Mouse (Mus musculus) heart, postnatal 25 days (tissue): ENCODE measurements around the gene Cmc1. TPM values are rescaled to one million over a fixed set of nuclear protein-coding genes. Genes with fewer than 3 reads are reported as not detected.

ENCODE experiments used
- DNase-seq: peaks from one replicate; pipeline ENCODE4 v3.0.0; 2022; ENCODE audit warnings: low spot score
- intact Hi-C: fragments of 180-260 bp; cut with DNase I; formaldehyde crosslinking; loops from one replicate; pipeline ENCODE4 v1.15.1; 2025
- total RNA-seq, 2 experiments: library from RNA; stranded (reverse); gene quantifications; 2 replicates each; pipeline ENCODE4 v1.2.3; 2021

Gene Cmc1
- total RNA-seq, result 10 to 100 TPM; 24.2 to 24.4 TPM

DNA sequence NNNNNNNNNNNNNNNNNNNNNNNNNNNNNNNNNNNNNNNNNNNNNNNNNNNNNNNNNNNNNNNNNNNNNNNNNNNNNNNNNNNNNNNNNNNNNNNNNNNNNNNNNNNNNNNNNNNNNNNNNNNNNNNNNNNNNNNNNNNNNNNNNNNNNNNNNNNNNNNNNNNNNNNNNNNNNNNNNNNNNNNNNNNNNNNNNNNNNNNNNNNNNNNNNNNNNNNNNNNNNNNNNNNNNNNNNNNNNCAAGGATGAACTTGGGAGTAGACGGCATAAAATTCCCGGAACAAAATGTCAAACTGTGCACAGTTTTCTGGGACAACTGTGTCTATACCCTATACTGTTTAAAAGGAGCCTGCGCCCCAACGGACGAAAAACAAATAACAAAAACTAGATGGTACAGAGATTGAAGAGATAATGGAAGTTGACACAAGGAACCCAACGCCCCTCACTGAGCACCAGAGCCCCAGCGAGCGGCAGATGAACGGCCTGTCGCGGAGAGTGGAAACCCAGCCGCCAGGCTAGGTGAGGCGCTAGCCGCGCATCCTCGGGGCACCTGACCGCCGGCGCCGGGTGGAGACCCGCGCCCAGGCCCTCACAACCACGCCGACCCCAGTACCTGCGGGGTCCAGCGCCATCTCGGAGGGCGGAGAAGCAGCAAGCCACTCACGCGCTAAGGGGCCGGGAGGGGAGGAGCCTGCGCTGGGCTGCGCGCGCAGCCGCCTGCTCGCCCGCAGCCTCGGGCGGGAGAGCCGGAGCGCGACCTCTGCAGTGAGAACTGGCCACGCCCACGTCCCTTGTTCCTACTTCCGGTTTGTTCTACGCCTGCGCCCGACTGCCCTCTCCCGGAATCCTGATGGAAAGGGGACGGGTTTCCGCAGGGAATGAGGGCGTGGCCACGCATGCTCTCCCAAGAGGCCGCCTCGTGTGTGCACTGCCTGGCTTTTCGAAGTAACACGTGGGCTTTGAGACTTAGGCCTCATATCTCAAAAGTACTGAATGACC lies at the start of gene Cmc1:
TSS of gene Cmc1 (minus strand) at position 771 of the 996 bp plus-strand sequence.
- peak; percentile 94 for DNase-seq
- intact Hi-C loops, result loop anchor here (5.0 kb wide), 1 partner anchor 107 kb away; the partner anchor contains the start of gene Azi2

DNA sequence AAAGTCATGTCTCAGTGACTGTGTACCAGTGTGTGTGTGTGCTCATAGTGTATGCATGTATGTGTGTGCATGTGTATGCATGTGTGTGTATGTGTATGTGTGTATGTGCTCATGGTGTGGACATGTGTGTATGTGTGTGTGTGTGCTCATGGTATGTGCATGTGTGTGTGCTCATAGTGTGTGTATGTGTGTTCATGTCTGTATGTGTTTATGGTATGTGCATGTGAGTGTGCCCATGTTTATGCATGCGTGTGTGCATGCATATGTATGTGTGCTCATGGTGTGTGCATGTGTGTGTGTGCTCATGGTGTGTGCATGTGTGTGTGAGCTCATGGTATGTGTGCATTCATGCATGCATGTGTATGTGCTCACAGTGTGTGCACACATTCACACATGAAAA lies 48.6 kb upstream of the Cmc1 start:
- intact Hi-C loops, result no loop called here
- no peak for DNase-seq

DNA sequence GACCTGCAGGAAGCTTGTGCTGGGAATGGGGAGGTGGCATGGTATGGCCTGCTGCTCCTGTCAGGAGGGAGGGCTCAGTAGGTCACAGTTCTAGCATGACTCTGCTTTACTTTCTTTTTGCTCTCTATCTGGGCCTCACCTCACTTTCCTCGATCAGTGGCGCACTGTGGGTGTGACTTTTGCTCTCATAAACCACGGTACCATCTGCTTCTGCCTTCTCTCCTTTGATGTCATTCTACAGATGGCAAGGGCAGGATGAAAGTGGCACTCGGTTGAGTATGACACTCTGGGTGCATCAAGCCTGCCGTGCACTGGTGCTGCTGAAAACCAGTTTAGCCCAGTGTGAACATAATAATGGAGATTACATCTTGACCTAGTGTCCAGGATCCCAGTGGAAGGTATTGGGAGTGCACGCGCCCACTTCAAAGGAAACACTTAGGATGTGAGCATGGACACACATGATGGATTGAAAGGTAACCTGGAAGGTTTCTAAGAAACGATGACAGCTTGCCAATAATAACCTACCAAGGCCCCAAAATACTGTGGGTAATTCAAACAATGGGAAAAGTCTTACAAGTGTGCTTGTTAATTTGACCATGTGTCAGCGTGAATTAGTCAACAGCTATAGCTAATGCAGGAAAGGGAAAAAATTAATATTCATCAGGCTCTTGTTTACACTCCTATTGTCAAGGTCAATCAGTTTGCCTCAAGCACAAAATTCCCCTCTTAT lies 46.8 kb upstream of the Cmc1 start:
- DNase-seq, result no peak
- intact Hi-C loops, result no loop called here

- intact Hi-C loops, result no loop called here
- DNase-seq, result no peak
Measured at GRCm38 (mm10) chr9:118193263-118193662, 43.3 kb upstream of the Cmc1 start.

- intact Hi-C loops, result no loop called here
- no peak for DNase-seq
Measured at GRCm38 (mm10) chr9:118191276-118191675, 41.3 kb upstream of the Cmc1 start.

DNA sequence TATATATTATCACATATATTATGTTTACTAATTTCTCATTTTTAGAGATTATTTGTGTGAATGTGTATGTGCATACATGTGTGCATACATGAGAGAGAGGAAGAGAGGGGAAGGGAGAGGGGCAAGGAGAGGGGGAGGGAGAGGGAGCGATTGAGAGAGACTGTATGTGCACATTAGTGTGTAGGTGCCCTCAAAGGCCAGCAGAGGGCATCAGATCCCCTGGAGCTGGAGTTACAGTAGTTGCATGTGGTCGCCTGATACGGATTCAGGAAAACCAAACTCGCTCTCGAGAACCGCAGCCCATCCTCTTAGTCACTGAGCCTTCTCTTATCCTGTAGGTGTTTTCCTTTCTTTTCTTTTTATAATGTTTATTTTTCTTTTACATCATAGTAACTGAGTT lies 38.4 kb upstream of the Cmc1 start:
- intact Hi-C loops, result no loop called here
- DNase-seq, result no peak

DNA sequence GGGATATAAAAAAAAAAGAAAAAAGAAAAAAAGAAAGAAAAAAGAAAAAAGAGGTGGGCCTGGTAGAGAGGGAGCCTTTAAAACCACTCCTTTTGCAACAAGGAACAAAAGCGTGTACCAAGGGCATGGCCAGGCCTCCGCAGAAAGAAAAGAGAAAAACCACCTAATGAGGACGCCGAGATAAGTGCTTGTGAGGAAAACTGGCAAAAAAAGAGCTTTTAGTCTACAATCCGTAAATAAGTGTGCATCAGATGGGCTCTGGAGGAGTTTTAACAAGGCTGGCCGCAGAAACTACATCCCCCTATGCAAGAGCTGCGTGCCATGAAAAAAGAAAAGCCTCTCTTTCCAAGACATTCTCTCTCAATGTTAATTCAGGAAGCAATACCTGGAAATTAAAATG lies 37.4 kb upstream of the Cmc1 start:
- DNase-seq, result no peak
- intact Hi-C loops, result no loop called here

DNA sequence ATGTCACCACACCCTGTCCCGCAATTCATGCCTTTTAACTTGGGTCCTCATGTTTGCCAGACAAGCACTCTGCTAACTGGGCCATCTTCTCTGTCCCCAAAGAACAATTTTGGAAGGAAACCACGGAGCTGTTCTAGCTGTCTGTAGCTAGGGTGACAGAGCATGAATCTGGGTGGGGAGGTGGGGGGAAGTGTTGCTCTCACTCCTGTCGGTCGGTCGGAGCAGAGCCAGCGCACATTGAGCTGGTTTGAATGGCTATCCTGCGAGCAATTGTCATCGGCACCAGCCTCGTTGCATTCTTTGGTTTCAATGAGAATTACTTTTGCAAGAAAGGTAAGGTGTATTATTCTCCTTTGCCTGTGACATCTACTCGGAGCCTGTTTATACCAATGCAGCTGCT lies 36.8 kb upstream of the Cmc1 start:
- DNase-seq, result no peak
- intact Hi-C loops, result no loop called here

GRCm38 (mm10) chr9:118179136-118180025 lies 29.4 kb upstream of the Cmc1 start:
- intact Hi-C loops, result no loop called here
- no peak for DNase-seq

DNA sequence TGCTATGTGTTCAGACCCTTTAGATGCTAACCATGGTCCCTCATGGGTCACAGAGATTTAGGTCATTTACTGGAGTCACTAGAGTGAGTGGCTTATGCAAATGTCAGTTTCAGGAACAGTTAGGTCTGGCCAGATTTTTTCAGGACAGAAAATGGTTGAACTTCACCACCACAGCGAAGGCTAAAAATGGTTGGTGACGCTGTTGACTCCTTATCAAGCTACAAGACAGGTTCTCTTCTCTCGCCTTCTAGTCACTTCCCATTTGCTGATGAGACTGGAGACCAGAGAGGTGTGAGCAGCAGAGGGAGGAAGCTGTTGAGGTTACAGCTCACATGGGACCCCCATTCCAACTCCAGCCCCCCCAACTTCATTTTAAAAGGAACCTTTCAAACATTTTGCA lies 26.7 kb upstream of the Cmc1 start:
- intact Hi-C loops, result no loop called here
- DNase-seq, result no peak

DNA sequence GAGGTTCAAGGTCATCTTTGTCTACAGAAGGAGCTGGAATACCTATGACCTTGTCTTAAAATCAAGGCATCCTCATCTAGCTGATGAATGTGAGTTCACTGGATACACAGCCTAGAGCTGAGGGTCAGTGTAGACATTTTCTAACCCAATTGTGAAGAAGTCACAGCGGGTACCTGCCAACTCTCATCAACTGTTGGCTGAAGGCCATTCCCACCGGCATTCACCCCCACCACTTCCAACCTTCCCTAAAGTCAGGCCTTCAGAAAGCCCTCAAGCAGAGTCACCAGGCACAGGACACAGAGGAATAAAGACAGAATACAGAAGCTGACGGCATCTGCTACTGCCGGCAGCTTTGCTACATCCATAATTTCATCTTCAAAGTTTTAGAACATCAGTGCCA lies 25.4 kb upstream of the Cmc1 start:
- intact Hi-C loops, result no loop called here

GRCm38 (mm10) chr9:118173086-118173485 lies 23.1 kb upstream of the Cmc1 start:
- no peak for DNase-seq
- intact Hi-C loops, result no loop called here

More for the DNA sequence above, 25.4 kb upstream of the Cmc1 start:
- no peak for DNase-seq

GRCm38 (mm10) chr9:118168544-118168943 lies 18.6 kb upstream of the Cmc1 start:
- intact Hi-C loops, result loop anchor here (10.0 kb wide), 1 partner anchor 316 kb away; no protein-coding TSS in a partner anchor
- DNase-seq, result no peak

DNA sequence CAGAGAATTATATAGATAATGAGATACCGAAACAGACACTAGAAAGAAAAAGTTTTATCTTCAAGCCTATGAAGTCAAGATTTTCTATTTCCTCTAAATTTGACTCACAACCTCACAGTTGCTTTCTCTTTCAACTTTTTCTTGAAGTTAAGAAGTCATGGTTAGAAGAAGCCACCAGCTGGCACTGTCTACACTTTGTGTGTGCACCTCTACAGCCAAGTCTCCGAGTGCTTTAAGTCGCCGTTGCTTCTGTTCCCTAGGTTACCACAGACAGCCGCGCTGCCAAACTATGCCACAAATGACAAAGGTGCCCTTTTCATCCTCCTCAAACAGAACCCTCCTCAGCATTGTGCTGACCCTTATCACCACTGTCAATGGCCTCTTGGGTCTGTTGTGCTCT lies 17.6 kb upstream of the Cmc1 start:
- no peak for DNase-seq
- intact Hi-C loops, result loop anchor here (10.0 kb wide), 1 partner anchor 317 kb away; no protein-coding TSS in a partner anchor

GRCm38 (mm10) chr9:118161536-118161935 lies 11.6 kb upstream of the Cmc1 start:
- intact Hi-C loops, result loop anchor here (10.0 kb wide), 1 partner anchor 323 kb away; no protein-coding TSS in a partner anchor
- no peak for DNase-seq

DNA sequence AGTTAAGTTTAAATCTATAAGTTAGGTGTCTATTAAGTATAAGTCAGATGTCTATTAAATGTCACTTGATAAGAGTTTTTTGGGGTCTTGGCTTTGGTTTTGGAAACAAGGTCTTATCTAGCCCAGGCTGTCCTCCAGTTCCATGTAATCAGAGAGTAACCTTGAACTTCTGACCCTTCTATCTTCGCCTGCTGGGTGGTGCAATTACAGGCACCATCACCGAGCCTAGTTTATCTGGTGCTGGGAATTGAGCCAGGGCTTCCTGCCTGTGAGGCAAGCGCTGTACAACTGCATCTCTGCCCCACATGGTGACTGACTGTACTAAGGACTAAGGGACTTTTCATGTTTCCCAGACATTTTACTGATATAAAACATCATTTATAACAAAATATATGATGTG lies 10.0 kb upstream of the Cmc1 start:
- intact Hi-C loops, result loop anchor here (10.0 kb wide), 1 partner anchor 325 kb away; no protein-coding TSS in a partner anchor
- DNase-seq, result no peak

DNA sequence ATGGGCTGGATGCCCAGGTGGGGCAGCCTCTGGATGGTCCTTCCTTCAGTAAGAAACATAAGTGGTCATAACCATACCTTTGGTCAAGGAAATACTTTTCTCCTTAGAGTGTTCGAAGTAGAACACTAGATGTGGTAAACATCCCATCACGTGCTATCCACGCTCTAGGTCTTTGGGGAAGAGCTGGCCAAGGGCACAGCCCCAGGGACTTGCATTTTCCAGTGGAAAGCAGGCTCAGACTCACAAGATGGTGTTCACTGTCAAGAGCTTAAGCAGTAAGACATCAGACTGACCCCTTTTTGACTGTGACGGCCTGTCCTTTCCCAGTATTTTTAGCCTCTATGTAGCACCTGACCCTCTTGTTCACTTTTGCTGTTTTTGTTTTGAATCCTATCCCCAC lies 8.2 kb upstream of the Cmc1 start:
- intact Hi-C loops, result no loop called here
- no peak for DNase-seq

GRCm38 (mm10) chr9:118157234-118157633 lies 7.3 kb upstream of the Cmc1 start:
- intact Hi-C loops, result no loop called here
- no peak for DNase-seq

GRCm38 (mm10) chr9:118154666-118155065 lies 4.7 kb upstream of the Cmc1 start:
- no peak for DNase-seq
- intact Hi-C loops, result loop anchor here (5.0 kb wide), 1 partner anchor 112 kb away; the partner anchor contains the start of gene Azi2

GRCm38 (mm10) chr9:118151221-118151507 lies 1.2 kb upstream of the Cmc1 start:
- intact Hi-C loops, result loop anchor here (5.0 kb wide), 1 partner anchor 109 kb away; the partner anchor contains the start of gene Azi2
- DNase-seq, result no peak
